Mouse (Mus musculus): ENCODE results near the gene Fkbpl. TPM values are rescaled to one million over a fixed set of nuclear protein-coding genes. Genes with fewer than 3 reads are reported as not detected.

The Fkbpl gene
- total RNA-seq (2022) = 1 to 10 TPM; 5.3 to 9.4 (median 8.9) TPM

DNA sequence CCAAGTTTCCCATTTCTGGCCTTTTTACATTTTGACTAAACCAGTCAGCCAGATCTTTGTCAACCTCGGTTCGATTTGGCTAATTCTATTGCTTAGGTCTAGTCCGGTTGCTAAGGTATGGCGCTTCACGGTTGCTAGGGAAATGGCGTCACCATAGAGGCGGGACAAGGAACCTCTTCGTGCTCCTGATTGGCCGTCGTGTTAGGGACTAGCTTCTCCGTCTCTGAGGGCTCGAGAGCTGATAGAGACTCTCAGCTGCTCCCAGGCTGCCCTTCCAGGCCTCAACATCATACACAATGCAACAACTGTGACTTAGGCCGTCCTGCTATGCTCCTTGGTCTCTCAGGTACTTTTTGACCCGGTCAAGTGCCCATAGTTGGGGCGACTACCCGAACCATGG, at the start of gene Fkbpl:
Gene Fkbpl, plus strand, starts transcription at position 157 of the 400 bp plus-strand sequence.
- DNase-seq (ENCODE audit: low spot score in 2 of 2) = peak; percentile 92 to 94

DNA sequence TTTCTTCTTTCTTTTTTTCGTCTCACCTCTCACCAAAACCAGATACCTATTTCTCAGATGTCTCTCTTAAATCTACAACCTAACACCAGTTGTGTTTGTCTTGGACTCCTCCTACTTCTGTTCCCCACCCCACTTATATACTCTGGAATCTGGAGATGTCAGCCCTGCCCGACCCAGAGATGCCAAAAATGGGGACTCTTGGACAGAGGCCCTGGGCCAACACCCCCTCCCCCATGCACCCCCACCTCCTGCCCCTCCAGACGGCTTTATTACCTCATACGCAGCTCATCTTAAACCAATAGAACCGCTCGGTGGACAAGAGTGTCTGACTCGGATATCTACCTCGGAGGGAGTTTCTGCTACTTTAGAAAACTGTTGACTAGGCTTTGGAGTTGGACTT, 48.5 kb upstream of the Fkbpl start:
- no peak for DNase-seq (ENCODE audit: low spot score in 2 of 2)

DNA sequence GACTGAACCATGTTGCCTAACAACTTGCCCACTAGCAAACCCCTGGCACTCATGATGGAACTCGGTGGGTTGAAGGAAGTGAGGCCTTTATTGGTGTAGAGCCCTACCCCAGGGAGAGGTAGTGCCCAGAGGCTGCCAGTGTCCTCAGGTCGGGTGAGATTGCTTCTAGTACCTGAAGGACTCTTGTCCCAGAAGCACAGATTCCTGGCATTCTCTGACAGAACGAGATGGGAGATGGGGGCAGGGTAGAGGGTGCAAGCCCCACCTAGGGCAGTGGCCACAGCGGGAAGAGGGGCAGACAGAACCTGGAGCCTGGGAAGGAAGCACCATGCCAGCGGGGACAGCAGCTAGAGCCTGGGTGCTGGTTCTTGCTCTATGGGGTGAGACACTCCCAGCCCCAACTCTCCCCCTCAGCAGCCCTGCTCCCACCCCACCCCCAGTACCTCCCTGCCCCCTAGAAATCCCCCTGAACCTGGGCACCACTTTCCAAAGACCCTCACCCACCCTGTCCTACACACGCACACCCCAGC, 46.9 kb upstream of the Fkbpl start, which contains the start of gene Ager:
Gene Ager, plus strand, starts transcription at position 297 of the 530 bp plus-strand sequence.
- DNase-seq (ENCODE audit: low spot score in 2 of 2) = no peak

DNA sequence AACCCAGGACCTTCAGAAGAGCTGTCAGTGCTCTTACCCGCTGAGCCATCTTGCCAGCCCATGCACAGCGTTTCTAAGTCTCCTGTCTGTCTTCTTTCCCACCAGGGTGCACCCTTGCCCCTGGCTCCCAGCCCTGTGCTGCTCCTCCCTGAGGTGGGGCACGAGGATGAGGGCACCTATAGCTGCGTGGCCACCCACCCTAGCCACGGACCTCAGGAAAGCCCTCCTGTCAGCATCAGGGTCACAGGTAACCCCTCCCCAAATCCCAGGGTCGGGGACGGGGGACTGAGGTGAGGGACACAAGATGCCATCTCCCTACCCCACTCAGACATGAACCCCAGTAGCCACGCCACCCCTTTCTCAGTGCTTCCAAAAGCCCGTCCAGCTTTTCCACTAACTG, 44.7 kb upstream of the Fkbpl start:
- DNase-seq (ENCODE audit: low spot score in 2 of 2) = no peak

DNA sequence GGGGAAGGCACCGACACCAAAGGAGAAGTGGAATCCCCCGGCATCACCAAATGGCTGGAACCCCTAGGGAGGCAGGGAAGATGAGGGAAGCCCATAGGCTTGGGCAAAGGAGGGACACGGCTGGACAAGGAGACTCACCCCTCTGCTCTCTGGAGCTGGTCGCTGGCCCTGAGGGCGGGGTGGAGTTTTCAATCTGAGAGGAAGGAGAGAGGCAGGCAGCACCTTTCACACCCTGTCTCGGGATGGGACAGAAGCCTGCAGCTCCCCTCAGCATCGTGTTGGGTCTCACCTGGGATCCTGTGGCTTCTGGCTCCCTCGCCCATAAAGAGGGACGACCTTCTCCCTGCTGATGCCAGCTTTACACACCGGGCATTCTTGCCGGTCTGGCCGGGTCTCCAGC, 42.8 kb upstream of the Fkbpl start:
- DNase-seq (ENCODE audit: low spot score in 2 of 2) = no peak

DNA sequence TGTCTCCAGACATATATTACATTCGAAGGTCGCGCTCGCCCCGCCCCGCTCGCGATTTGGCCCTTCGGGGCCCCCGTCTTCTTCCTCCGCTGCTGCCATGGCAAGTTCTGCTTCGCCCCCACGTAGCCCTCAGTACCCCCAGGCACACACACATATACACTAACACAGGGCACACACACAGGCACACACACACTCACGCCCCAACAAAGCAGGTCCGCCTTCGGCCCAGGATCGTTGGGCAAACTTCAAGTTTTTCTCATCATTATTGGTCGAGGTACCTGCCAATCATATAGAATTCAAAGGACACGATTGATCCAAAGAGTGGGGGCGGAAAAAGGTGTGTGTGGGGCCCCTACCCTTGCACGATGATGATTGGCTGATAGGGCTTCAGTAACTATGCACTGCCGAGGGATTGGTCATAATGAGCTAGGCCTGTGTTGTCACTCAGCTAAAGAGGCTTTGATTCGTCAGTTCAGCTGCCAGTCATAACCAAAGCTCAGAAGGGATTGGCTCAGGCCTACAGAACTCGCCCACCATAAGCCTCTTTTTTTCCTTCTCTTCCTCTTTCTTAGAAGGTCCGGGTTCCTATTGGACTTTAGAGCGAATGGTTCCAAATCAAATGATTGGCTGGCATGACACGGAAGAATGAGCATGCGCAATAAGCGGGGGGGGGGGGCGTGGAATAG, 41.0 kb upstream of the Fkbpl start, which contains the start of gene Rnf5:
Gene Rnf5, minus strand, starts transcription at position 316 of the 686 bp plus-strand sequence.
- peak; percentile 97 for DNase-seq (ENCODE audit: low spot score in 2 of 2)

DNA sequence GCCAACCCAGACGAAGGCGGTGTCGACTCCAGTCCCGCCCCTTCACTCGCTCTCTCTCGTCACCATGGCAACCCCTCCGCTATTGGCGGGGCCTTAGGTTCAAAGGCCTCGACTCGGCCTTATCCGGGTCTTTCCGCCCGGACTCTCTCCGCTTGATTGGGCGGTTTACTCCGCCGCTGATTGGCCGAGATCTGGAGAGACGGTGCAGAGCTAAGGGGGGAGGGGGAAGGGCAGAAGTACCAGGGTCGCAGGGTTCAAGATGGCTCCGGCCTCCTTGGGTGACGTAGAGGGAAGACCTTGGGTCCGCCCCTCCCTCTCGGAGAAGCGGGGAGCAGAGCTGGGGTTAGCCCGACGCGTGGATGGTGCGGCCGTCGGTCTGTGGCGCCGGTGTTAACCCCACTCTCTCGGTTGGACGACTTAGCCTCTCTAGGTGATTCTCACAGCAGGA, 40.5 kb upstream of the Fkbpl start, which contains the start of gene Agpat1:
Gene Agpat1, plus strand, starts transcription at position 202 of the 448 bp plus-strand sequence.
- peak; percentile 95 to 98 for DNase-seq (ENCODE audit: low spot score in 2 of 2)

DNA sequence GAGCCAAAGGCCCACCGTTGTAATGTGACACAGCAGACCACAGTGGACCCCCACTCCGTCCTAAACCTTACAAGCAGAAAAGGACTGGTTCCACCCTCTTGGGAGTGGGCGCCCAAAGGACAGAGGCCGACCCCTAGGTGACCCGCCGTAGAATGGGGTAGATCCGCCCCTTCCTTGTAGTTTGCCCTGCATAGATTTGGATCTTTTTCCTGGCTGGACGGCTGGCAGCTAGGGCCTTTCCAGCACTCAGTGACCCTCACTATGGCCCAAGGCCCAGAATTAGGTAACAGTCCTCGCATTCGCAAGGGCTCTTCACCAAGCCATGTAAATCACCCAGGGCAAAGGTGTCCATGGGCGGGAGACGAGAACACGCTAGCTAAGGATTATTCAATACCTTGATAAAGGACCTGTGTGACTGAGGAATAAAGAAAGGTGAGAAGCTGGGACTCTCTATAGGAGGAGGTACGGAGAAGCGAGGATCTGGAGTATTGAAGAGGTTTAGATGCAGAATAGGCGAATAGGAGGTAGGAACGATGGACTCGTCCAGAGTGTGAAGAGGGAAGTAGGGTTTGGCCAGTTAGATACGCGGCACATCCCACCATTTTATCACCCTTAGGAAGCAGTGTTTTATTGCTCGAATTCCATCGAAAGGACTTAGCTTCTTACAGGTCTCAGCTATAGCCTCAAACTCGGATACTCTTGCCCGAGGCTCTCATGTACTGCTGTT, 39.9 kb upstream of the Fkbpl start:
- peak; percentile 57 to 63 for DNase-seq (ENCODE audit: low spot score in 2 of 2)

DNA sequence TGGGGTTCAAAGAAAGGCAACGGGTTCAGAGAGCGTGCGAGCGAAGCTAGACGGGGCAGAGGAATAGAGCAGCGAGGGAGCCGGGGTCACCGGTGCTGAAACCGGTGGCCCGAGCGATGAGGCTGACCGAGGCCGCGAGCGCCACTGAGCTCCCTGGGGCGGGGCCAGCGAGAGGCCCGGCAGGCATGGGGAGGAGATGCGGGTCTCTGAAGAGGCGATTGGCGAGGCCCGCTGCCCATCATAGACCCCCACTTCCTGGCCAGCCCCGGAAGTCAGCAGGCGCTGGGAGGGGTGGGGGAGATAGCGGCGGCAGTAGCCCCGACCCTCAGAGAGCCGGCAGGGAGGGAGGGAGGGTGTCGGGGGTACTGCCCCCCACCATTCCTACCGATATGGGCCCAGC, 39.0 kb upstream of the Fkbpl start:
- peak; percentile 94 to 96 for DNase-seq (ENCODE audit: low spot score in 2 of 2)

DNA sequence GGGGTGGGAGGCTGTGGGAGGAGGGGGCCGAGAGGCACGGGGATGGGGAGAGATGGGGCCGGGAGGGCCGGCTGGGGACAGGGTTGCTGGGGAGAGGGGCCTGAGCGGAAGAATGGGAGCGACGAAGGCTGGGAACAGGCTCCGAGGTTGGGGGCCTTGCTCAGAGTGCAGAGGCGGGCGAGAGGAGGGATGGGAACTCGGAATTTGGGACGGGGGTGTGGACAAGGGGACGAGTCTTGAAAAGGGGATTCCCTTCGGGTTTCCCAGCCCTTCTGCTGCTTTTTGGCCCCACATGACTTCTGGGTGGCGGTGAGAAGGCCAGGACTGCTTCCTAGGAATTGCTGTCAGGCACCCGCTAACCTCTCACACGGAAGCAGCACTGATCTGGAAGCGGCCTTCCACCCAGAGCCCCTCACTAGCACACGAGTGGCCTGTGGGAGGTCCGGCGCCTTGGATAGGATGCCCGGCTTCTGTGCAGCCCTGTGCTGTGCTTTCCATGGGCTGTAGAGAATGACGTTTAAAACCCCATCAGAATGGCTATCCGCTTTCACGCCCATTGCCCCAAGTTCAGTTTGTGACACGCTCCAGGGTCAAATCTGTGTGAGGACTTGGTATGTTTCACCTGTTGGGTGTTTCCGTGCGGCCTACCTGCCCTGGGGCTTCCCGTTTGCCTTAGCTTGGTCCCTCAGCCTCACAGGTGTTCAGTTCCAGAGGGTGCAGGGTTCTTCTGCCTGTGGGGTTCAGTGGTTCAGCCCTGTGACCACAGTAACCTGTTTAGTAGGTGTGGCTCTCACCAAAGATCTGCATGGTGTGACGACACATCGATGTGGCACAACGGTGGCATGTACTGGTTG, 38.2 kb upstream of the Fkbpl start:
- no peak for DNase-seq (ENCODE audit: low spot score in 2 of 2)

DNA sequence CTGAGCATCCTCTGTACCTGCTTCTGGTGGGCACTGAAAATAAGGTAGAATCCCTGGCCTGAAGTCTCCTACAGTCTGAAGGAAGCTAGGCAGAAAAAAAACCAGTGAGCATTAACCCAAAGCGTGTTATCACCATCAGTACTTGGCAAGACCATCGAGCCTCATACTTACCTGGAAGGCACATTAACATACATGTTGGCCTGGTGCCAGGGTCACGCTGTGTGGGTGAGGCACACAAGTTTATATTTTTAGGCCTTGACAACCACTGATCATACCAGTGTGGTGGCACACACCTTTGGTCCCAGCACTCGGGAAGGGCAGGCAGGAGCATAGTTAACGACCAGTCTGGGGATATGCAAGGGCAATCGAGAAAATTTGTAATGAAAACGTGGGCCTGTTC, 36.6 kb upstream of the Fkbpl start:
- no peak for DNase-seq (ENCODE audit: low spot score in 2 of 2)

DNA sequence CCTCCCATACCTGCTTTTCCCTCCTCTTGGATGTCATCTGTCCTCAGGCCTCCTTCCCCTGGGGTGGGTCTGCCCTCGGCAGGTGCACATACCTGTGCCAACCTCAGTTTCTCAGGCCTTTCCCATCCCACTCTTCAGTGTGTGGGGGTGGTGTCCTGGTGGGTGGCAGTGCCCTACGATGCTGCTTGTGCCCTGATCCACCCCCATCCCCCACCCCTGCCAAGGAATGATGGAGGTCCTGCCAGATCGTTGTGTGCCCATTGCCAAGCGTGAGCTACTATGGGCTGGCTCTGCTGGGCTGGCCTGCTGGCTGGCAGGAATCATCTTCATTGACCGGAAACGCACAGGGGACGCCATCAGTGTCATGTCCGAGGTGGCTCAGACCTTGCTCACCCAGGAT, 33.5 kb upstream of the Fkbpl start:
- no peak for DNase-seq (ENCODE audit: low spot score in 2 of 2)

DNA sequence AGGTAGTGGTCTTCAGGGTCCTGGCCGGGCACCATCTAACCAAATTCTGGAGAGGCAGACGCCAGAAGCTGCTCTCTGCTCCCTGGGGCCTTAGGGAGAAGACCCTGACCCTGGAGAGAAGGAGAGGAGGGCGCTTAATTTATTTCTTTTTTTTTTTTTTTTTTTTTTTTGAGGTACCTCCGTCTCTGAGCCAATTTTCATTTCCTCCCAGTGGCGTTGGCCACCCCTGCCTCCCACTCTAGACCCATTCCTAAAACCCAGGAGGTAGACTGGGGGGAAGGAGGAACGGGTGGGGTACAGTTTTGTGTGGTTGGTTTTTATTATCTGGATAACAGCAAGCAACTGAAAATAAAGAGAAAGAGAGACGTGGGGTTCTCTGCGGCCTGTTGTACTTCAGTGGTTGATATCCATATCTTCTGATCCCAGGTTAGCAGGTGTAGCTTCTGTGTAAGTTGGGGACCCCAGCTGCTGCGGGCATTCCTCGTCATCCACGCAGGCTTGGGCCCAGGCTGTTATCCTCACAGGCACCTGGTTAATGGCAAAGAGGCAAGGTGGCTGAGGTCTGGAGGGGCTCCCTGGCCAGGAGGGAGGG, 31.4 kb upstream of the Fkbpl start:
- DNase-seq (ENCODE audit: low spot score in 2 of 2) = no peak

DNA sequence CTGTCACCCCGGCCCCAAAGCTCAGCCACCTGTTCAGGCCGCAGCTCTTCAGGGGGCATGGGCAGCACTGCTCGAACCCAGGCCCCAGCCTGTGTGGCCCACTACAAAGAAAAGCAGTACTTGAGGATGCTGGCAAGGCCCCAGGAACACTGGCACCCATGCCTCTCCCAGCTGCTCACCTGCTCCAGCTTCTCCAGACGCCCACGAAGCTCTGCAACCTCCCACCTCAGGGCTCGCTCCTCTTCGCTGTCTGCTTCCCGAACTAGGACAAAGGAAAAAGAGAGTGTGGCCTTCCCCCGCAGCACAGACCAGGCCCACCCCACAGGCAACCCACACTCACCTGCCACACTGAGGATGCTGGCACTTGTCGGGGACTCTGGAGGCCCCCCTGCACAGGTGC, 30.7 kb upstream of the Fkbpl start:
- DNase-seq (ENCODE audit: low spot score in 2 of 2) = no peak

DNA sequence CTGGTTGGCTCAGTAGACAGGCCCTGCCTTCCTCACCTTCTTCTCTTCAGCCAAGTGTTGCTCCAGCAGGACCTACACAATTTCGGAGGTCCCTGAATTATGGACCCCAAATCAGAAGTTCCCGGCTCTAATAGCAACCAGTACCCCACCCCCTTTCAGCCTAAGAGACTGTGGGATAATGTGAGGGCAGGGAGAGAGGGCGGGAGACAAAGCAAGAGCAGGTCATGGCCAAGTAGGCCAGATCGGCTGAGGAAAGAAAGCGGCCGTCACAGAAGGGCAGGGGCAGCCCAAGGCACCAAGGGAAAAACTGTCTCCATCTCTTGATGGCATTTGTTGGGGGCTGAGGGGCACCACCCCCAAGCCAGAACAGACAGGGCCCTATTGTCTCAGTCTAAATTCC, 28.7 kb upstream of the Fkbpl start, which contains the start of gene Egfl8:
Gene Egfl8, minus strand, starts transcription at position 101 of the 400 bp plus-strand sequence.
- no peak for DNase-seq (ENCODE audit: low spot score in 2 of 2)

DNA sequence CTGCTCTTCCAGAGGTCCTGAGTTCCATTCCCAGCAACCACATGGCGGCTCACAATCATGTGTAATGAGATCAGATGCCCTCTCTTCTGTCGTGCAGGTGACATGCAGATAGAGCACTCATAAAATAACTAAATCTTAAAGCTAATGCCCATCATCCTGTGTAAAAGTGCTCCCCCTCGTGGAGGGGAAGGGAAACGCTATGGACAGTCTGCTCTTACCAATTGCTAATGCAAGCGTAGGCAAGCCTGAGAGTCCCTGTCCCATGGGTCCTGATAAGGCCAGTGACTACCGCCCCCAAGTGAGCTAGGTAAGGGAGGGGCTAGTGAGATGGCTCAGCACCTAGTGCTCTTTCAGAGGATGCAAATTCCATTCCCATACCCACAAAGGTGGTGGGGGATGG, 25.6 kb upstream of the Fkbpl start:
- DNase-seq (ENCODE audit: low spot score in 2 of 2) = peak; percentile 47 to 48

DNA sequence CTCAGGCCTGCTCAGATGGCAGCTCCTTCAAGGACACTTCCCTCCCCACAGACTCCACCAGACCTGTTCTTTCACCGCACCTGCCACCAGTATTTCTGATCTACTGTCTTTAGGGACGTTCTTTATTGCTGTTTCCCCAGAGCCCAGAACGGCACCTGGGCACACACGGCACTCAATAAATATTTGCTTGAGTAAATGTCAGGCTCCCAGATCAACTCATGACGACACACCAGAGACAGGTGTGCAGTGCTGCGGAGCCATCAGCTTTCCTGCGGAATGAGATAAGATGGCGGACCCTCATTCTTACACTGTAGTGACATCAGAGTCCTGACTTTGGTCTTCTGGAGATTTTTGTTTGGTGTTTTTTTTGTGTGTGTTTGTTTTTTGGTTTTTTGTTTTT, 23.6 kb upstream of the Fkbpl start:
- no peak for DNase-seq (ENCODE audit: low spot score in 2 of 2)

DNA sequence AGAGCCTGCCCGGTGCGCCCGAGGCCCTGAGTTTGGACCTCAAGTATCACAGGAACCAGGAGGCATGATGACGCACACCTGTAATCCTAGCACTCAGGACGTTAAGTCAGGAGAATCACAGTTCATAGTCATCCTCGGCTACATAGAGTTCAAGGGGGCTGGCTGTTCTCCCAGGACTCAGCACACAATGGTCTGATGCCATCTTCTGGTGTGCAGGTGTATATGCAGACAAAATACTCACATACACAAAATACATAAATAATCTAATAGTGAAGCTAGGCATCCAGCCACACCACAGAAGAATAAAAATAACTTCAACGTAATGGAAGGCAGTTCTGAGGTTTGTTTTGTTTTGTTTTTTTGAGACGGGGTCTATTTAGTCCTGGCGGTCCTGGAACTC, 21.4 kb upstream of the Fkbpl start:
- DNase-seq (ENCODE audit: low spot score in 2 of 2) = no peak

DNA sequence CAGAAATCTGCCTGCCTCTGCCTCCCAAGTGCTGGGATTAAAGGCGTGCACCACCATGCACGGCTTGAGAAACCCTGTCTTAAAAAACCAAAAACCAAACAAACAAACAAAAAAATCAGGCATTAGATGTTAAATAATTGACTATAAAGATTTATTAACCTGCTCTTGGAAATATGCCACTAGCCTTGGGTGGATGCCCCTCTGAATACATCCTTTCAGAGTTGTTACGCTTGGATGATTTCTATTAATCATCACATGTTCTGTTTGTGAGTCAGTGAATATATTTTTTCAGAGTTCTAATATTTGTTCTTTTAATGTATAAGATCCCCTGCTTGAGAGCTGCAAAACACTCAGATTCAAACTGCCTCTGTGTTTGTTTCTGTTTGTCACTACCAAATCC, 19.6 kb upstream of the Fkbpl start:
- no peak for DNase-seq (ENCODE audit: low spot score in 2 of 2)

DNA sequence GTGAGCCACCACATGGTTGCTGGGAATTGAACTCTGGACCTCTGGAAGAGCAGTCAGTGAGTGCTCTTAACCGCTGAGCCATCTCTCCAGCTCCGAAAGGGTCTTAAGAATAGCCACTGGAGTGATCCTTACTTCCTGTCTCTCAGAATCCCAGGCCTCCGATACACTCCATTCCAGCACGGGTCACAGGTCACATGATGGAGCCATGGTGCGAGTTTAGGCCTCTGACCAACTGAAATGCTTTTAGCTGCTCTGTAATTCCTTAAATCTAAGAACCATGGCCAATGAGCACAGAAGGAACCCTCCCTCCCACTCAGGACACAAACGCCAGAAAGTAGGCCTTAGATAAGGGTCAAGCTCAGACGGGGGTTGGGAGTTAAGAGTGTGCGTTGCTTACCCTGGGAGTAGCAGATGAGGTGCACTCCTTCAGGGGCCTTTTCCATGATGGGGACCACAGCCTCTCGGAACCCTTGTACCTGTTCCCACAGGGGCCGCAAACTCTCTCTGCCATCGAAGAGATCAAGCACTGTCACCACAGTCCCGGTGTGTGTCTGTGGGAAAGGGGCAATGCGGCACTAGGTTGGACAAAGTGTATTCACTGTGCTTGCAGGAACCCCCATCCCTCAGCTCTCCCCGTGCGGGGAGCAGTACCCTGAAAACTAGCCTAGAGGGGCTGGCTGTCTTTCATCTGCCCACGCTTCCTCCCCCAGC, 18.3 kb upstream of the Fkbpl start:
- DNase-seq (ENCODE audit: low spot score in 2 of 2) = no peak

DNA sequence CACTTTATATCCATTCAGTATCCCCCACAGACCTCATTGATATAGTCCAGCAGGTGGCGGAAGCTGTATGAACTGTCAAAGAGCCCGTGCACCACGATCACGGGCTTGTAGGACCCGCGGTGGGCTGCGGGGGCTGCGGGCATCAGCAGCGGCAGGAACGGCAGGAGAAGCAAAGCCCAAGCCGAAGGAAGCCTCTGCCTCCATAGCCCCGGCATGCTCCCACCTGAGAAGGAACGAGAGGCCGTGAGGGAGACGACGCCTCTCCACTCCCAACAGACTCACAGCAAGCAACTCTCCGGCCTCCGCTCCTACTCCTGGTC, 17.8 kb upstream of the Fkbpl start:
- DNase-seq (ENCODE audit: low spot score in 2 of 2) = no peak

Measured in gastrocnemius, adult 8-10 months (tissue).